Mouse (Mus musculus) embryonic facial prominence, embryonic 15.5 days (tissue): ENCODE measurements around the gene Apba1. TPM values are rescaled to one million over a fixed set of nuclear protein-coding genes. Genes with fewer than 3 reads are reported as not detected.

Experiments
- ATAC-seq: fragments of 200-750 bp; cut with Nextera tagmentation; 2 replicates; pipeline ENCODE4 v1.8.0; 2017; ENCODE audit warnings: low read depth, moderate TSS enrichment; ENCODE audit not compliant: insufficient number of reproducible peaks, low FRiP score, low TSS enrichment
- H3K27ac ChIP-seq: fragments of 300-500 bp; sonication (generic); replicated peaks from 2 replicates; pipeline ENCODE4 v1.5.1; 2015; ENCODE audit warnings: mild to moderate bottlenecking, inconsistent platforms
- H3K27me3 ChIP-seq: fragments of 300-500 bp; sonication (generic); 2 replicates; pipeline ENCODE4 v1.6.1; 2015; ENCODE audit warnings: inconsistent platforms
- H3K36me3 ChIP-seq: fragments of 300-500 bp; sonication (generic); 2 replicates; pipeline ENCODE4 v1.6.1; 2015; ENCODE audit warnings: mild to moderate bottlenecking, inconsistent platforms
- H3K4me1 ChIP-seq: fragments of 300-500 bp; sonication (generic); 2 replicates; pipeline ENCODE4 v1.6.1; 2015; ENCODE audit warnings: inconsistent platforms
- H3K4me2 ChIP-seq: fragments of 300-500 bp; sonication (generic); replicated peaks from 2 replicates; pipeline ENCODE4 v1.6.1; 2015; ENCODE audit warnings: mild to moderate bottlenecking, inconsistent platforms
- H3K4me3 ChIP-seq: fragments of 300-500 bp; sonication (generic); replicated peaks from 2 replicates; pipeline ENCODE4 v1.5.1; 2015; ENCODE audit warnings: mild to moderate bottlenecking, inconsistent platforms
- H3K9ac ChIP-seq: fragments of 300-500 bp; sonication (generic); 2 replicates; pipeline ENCODE4 v1.6.1; 2015; ENCODE audit warnings: inconsistent platforms
- H3K9me3 ChIP-seq: fragments of 300-500 bp; sonication (generic); replicated peaks from 2 replicates; pipeline ENCODE4 v1.6.1; 2016; ENCODE audit warnings: inconsistent platforms
- WGBS: fragments of 180-500 bp; shearing (Covaris S2); methylation state at CpG from one replicate; pipeline ENCODE4 v1.1.7; 2015; 5-methylcytosine and 5-hydroxymethylcytosine counted together
- polyA plus RNA-seq: library from polyadenylated mRNA; unstranded; fragments of >200 nt; fragmentation: Nextera tagmentation; extraction: Ambion mirVana; gene quantifications from 2 replicates; pipeline ENCODE4 v1.2.1, GENCODE M21; 2015

Gene Apba1
- polyA plus RNA-seq, 1 experiment from 2014 or later = 1.3 TPM

GRCm38 (mm10) chr19:23806796-23807195 lies 48.1 kb downstream of the Apba1 start:
- 0 out of 2 replicates have a peak, but pooled peaks cover 1% of the 10 kb centered on the region for H3K4me1 ChIP-seq
- H3K27me3 ChIP-seq = no peaks in the 10 kb centered on the region
- ATAC-seq = no peak
- no peak overlapping the region for H3K9ac ChIP-seq
- H3K4me3 ChIP-seq = no peak overlapping the region
- no peaks in the 10 kb centered on the region for H3K36me3 ChIP-seq
- H3K27ac ChIP-seq = no peak overlapping the region
- no peaks in the 10 kb centered on the region for H3K9me3 ChIP-seq
- no peak overlapping the region for H3K4me2 ChIP-seq
- WGBS = 32% methylated on average over 6 of the region's 6 CpGs

- H3K4me1 ChIP-seq = no peaks in the 10 kb centered on the region
- H3K4me2 ChIP-seq = no peak overlapping the region
- no peaks in the 10 kb centered on the region for H3K36me3 ChIP-seq
- no peaks in the 10 kb centered on the region for H3K27me3 ChIP-seq
- no peak for ATAC-seq
- WGBS = 41% methylated on average over 8 of the region's 8 CpGs
- H3K27ac ChIP-seq = no peak overlapping the region
- no peak overlapping the region for H3K4me3 ChIP-seq
- no peaks in the 10 kb centered on the region for H3K9me3 ChIP-seq
- H3K9ac ChIP-seq = no peak overlapping the region
Observed at GRCm38 (mm10) chr19:23807371-23807770, 48.7 kb downstream of the Apba1 start.

DNA sequence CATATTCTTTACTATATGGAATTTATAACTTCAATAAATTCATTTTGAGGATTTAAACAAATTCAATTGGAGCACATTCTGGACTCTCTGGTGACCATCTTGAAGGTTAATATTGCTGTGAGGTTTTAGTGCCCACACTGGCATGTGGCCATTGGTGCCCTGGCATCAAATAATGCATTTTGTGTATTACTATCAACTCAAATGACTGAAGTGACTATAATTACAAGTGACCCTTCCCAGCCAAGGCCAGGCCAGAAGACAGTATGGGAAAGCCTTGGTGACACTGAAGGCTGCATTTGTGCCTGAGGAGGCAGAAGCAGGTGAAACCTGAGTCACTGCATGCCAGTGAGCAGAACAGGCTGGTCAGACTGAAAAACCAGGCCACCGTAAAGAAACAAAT lies 50.5 kb downstream of the Apba1 start:
- Histone ChIP-seq H3K27me3 (no peaks in the 10 kb centered on the region), H3K36me3 (no peaks in the 10 kb centered on the region), H3K4me1 (no peaks in the 10 kb centered on the region), H3K9ac (no peak overlapping the region), H3K4me2 (no peak overlapping the region), H3K4me3 (no peak overlapping the region), H3K9me3 (no peaks in the 10 kb centered on the region), H3K27ac (no peak overlapping the region)
- 63% methylated on average over 1 of the region's 1 CpGs for WGBS
- no peak for ATAC-seq

GRCm38 (mm10) chr19:23810512-23810911 lies 51.8 kb downstream of the Apba1 start:
- Histone ChIP-seq H3K27ac (no peak overlapping the region), H3K9me3 (no peaks in the 10 kb centered on the region), H3K9ac (no peak overlapping the region), H3K36me3 (no peaks in the 10 kb centered on the region), H3K27me3 (no peaks in the 10 kb centered on the region), H3K4me2 (no peak overlapping the region), H3K4me1 (no peaks in the 10 kb centered on the region), H3K4me3 (no peak overlapping the region)
- WGBS = 67% methylated on average over 5 of the region's 5 CpGs
- ATAC-seq = no peak

DNA sequence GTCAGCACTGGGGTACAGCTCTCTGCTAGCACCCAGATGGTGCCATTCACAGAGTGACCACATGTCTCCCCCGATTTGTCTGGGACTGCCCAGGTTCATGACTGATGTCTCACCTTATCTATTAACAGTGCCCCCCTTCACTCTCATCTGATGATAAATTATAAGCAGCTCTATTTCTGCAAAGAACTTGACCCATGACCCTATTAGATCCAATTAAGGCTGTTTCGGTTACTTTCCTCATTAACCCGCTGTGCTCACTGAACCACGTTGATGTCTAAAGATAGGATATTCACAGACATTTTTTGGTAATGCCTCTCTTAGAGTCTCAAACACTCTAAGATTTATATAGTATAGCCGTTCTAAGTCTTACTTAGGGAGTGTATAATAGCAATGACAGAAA lies 52.3 kb downstream of the Apba1 start:
- Histone ChIP-seq H3K4me2 (no peak overlapping the region), H3K4me1 (no peaks in the 10 kb centered on the region), H3K27ac (no peak overlapping the region), H3K36me3 (no peaks in the 10 kb centered on the region), H3K9me3 (no peaks in the 10 kb centered on the region), H3K4me3 (no peak overlapping the region), H3K9ac (no peak overlapping the region), H3K27me3 (no peaks in the 10 kb centered on the region)
- 68% methylated on average over 5 of the region's 5 CpGs for WGBS
- no peak for ATAC-seq

- no peaks in the 10 kb centered on the region for H3K9me3 ChIP-seq
- H3K4me2 ChIP-seq = no peak overlapping the region
- no peaks in the 10 kb centered on the region for H3K27me3 ChIP-seq
- no peak overlapping the region for H3K27ac ChIP-seq
- no peak for ATAC-seq
- no peaks in the 10 kb centered on the region for H3K4me1 ChIP-seq
- no peaks in the 10 kb centered on the region for H3K36me3 ChIP-seq
- 86% methylated on average over 13 of the region's 13 CpGs for WGBS
- no peak overlapping the region for H3K4me3 ChIP-seq
- no peak overlapping the region for H3K9ac ChIP-seq
Observed at GRCm38 (mm10) chr19:23816762-23817161, 58.1 kb downstream of the Apba1 start.

- H3K27me3 ChIP-seq = no peaks in the 10 kb centered on the region
- no peaks in the 10 kb centered on the region for H3K36me3 ChIP-seq
- no peak for ATAC-seq
- no peaks in the 10 kb centered on the region for H3K4me1 ChIP-seq
- 72% methylated on average over 6 of the region's 6 CpGs for WGBS
- no peak overlapping the region for H3K4me2 ChIP-seq
- no peak overlapping the region for H3K27ac ChIP-seq
- no peak overlapping the region for H3K4me3 ChIP-seq
- no peaks in the 10 kb centered on the region for H3K9me3 ChIP-seq
- no peak overlapping the region for H3K9ac ChIP-seq
Observed at GRCm38 (mm10) chr19:23817196-23817595, 58.5 kb downstream of the Apba1 start.

DNA sequence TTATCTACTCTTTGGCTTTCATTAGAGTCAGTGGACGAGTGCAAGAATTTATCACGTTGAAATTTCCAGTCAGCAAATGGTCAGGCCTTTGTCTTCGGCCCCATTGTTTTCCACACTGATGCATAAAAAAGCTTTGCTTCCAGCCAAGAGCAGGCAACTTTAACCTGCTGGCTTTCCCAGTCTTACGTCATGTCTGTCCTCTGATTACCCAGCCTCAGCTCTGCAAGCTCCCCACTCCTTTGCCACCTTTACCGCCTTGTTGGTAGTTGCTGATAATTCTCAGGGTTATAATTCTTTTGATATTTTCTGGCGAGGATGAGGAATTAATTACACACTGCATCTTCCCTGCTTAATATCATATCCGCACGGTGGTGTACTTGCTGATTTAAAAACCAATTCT lies 61.2 kb downstream of the Apba1 start:
- WGBS = 71% methylated on average over 8 of the region's 8 CpGs
- no peaks in the 10 kb centered on the region for H3K4me1 ChIP-seq
- H3K36me3 ChIP-seq = no peaks in the 10 kb centered on the region
- H3K4me2 ChIP-seq = no peak overlapping the region
- ATAC-seq = no peak
- H3K9ac ChIP-seq = no peak overlapping the region
- H3K27me3 ChIP-seq = no peaks in the 10 kb centered on the region
- no peak overlapping the region for H3K4me3 ChIP-seq
- H3K27ac ChIP-seq = no peak overlapping the region
- no peaks in the 10 kb centered on the region for H3K9me3 ChIP-seq

DNA sequence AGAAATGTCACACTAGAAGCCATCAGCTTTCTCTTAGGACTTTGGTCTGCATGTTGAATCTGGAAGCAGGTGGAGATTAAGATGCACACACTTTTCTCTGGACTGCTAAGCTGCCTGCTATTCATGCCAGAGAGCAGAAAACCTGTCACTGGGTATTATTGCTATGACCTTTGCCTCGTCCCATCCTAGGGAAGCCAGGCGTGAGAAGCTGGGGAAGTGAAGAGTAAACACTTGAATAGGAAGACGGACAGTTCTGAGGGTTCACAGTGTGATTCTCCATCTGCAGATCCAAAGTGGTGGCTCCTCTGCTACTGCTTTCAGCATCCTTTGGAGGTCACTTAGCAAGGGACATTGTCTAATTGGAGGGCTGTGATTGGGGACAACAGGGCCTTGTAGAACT lies 63.8 kb downstream of the Apba1 start:
- Histone ChIP-seq H3K9me3 (no peaks in the 10 kb centered on the region), H3K4me3 (no peak overlapping the region)
- ATAC-seq = no peak

DNA sequence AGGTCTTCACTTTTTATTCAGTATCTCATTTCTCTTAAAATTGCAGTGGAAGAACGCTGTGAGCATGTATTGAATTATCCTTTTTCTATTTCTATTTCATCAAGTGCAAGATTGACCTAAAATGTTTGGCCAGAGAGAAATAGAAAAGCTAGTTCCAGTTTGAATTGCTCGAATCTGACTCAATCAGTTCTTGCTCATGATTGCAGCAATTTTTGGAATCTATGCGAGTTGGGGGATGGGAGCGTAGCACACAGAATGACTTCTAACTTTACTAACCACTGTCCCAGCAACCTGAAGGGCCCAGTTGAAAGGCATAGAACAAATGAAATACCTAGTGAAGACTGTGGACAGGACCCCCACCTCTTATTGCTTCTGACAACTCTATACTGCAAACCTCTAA lies 64.8 kb downstream of the Apba1 start:
- no peak overlapping the region for H3K9ac ChIP-seq
- no peaks in the 10 kb centered on the region for H3K36me3 ChIP-seq
- no peaks in the 10 kb centered on the region for H3K9me3 ChIP-seq
- H3K4me1 ChIP-seq = no peaks in the 10 kb centered on the region
- H3K4me3 ChIP-seq = no peak overlapping the region
- H3K27me3 ChIP-seq = no peaks in the 10 kb centered on the region
- no peak overlapping the region for H3K4me2 ChIP-seq
- H3K27ac ChIP-seq = no peak overlapping the region
- ATAC-seq = no peak
- 83% methylated on average over 4 of the region's 4 CpGs for WGBS

More for the DNA sequence above, 63.8 kb downstream of the Apba1 start:
- no peak overlapping the region for H3K4me2 ChIP-seq
- 69% methylated on average over 3 of the region's 3 CpGs for WGBS
- no peaks in the 10 kb centered on the region for H3K36me3 ChIP-seq
- no peaks in the 10 kb centered on the region for H3K27me3 ChIP-seq
- no peak overlapping the region for H3K27ac ChIP-seq
- no peak overlapping the region for H3K9ac ChIP-seq
- no peaks in the 10 kb centered on the region for H3K4me1 ChIP-seq

DNA sequence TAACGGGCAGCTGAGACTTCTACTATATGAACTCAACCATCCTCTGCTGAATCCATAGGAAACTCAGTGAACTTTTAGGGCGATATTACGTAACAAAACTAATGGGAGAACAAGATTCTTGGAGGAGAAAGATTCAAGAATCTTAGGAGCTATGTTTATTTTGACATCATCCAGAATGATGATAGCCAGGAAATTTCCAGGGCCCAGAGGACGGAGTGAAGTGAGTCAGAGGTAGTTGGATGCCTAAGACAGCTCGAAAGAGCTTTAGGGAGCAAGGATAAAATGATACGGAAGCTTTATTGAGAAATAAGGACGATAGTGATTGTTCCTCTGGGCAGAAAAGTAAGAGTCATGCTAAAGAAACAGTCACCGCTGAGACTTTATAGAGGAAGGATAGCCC lies 67.6 kb downstream of the Apba1 start:
- H3K4me2 ChIP-seq = no peak overlapping the region
- no peak overlapping the region for H3K9ac ChIP-seq
- 88% methylated on average over 8 of the region's 8 CpGs for WGBS

GRCm38 (mm10) chr19:23830761-23831160 lies 72.1 kb downstream of the Apba1 start:
- no peak overlapping the region for H3K4me3 ChIP-seq
- H3K4me1 ChIP-seq = peaks cover 12% of the 10 kb centered on the region
- no peak overlapping the region for H3K9ac ChIP-seq
- no peaks in the 10 kb centered on the region for H3K9me3 ChIP-seq
- 63% methylated on average over 7 of the region's 7 CpGs for WGBS
- H3K27ac ChIP-seq = no peak overlapping the region
- H3K27me3 ChIP-seq = no peaks in the 10 kb centered on the region
- no peak overlapping the region for H3K4me2 ChIP-seq
- ATAC-seq = no peak
- no peaks in the 10 kb centered on the region for H3K36me3 ChIP-seq

More for the DNA sequence above, 67.6 kb downstream of the Apba1 start:
- no peak for ATAC-seq
- Histone ChIP-seq H3K4me3 (no peak overlapping the region), H3K27me3 (no peaks in the 10 kb centered on the region), H3K9me3 (no peaks in the 10 kb centered on the region), H3K36me3 (no peaks in the 10 kb centered on the region), H3K27ac (no peak overlapping the region), H3K4me1 (no peaks in the 10 kb centered on the region)
